Mouse (Mus musculus): ENCODE results near the gene Epgn. TPM values are rescaled to one million over a fixed set of nuclear protein-coding genes. Genes with fewer than 3 reads are reported as not detected.

The Epgn gene
- total RNA-seq, 4 experiments from 2014 or later = 0.23 TPM; not detected in 3

Other genes starting within 250 kb of the Epgn start
- not detected for gene Cxcl3, start 241.4 kb upstream of the Epgn start, total RNA-seq (2022)
- not detected for gene Cxcl15, start 232.9 kb upstream of the Epgn start, total RNA-seq (2022)
- 1 to 10 TPM in 1 of 4 experiments, under 1 TPM in 3; 0.49 to 2.1 (median 0.67) TPM for gene Cxcl1, start 136.2 kb upstream of the Epgn start, total RNA-seq (2022)
- gene Cxcl2, start 123.6 kb upstream of the Epgn start, total RNA-seq (2022) = 1 to 10 TPM in 1 of 4 experiments, under 1 TPM in 3; 0.22 to 1.1 (median 0.62) TPM
- gene Mthfd2l, start 96.3 kb upstream of the Epgn start, total RNA-seq (2022) = 10 to 100 TPM; 15.7 to 20.5 (median 18.5) TPM
- gene Ereg, start 47.2 kb downstream of the Epgn start, total RNA-seq (2022) = under 1 TPM in 2 of 4 experiments, not detected in 2; 0.09 to 0.17 TPM
- gene Areg, start 112.1 kb downstream of the Epgn start, total RNA-seq (2022) = not detected

All from adrenal gland, adult 8-10 months (tissue).